Mouse (Mus musculus): ENCODE data around the gene Sp110. TPM values are rescaled to one million over a fixed set of nuclear protein-coding genes. Genes with fewer than 3 reads are reported as not detected.
"Not testable (repeated sequence)": the region's sequence is repeated elsewhere in the genome, so short reads cannot be mapped to it uniquely, and the experiment has no call there.

Gene Sp110
- 0.37 and 0.90 TPM in 2 replicates for polyA plus RNA-seq (2014; fragmentation: Nextera tagmentation; extraction: Ambion mirVana)

- not testable (repeated sequence) for H3K4me2 ChIP-seq (ENCODE audit: low read depth, low read length); H3K27me3 ChIP-seq (ENCODE audit: control insufficient read depth, insufficient read depth, low read length); ATAC-seq (ENCODE audit: low read depth); H3K27ac ChIP-seq (ENCODE audit: low read depth, low read length); H3K9ac ChIP-seq (replicated peaks; ENCODE audit: low read depth, low read length); H3K4me1 ChIP-seq (ENCODE audit: control insufficient read depth, insufficient read depth, low read length); H3K9me3 ChIP-seq (ENCODE audit: control insufficient read depth, low read length); H3K36me3 ChIP-seq (ENCODE audit: control insufficient read depth, insufficient read depth, low read length); H3K4me3 ChIP-seq (ENCODE audit: low read depth, low read length)
- 76% methylated on average over 16 of the region's 17 CpGs for WGBS
These were observed at the start of gene Sp110 for GRCm38 (mm10) chr1:85598271-85599012. Gene Sp110, minus strand, starts transcription at chr1:85598817.

GRCm38 (mm10) chr1:85638144-85638543 is 39.5 kb upstream of the Sp110 start:
- not testable (repeated sequence) for H3K27me3 ChIP-seq (ENCODE audit: control insufficient read depth, insufficient read depth, low read length); H3K4me3 ChIP-seq (ENCODE audit: low read depth, low read length); H3K9ac ChIP-seq (replicated peaks; ENCODE audit: low read depth, low read length); H3K4me1 ChIP-seq (ENCODE audit: control insufficient read depth, insufficient read depth, low read length); H3K27ac ChIP-seq (ENCODE audit: low read depth, low read length); H3K4me2 ChIP-seq (ENCODE audit: low read depth, low read length); H3K36me3 ChIP-seq (ENCODE audit: control insufficient read depth, insufficient read depth, low read length); H3K9me3 ChIP-seq (ENCODE audit: control insufficient read depth, low read length); ATAC-seq (ENCODE audit: low read depth)
- 84% methylated on average over 4 of the region's 4 CpGs for WGBS

- not testable (repeated sequence) for H3K4me1 ChIP-seq (ENCODE audit: control insufficient read depth, insufficient read depth, low read length); H3K27me3 ChIP-seq (ENCODE audit: control insufficient read depth, insufficient read depth, low read length); H3K4me2 ChIP-seq (ENCODE audit: low read depth, low read length); H3K9ac ChIP-seq (replicated peaks; ENCODE audit: low read depth, low read length); H3K4me3 ChIP-seq (ENCODE audit: low read depth, low read length); H3K36me3 ChIP-seq (ENCODE audit: control insufficient read depth, insufficient read depth, low read length); H3K27ac ChIP-seq (ENCODE audit: low read depth, low read length); H3K9me3 ChIP-seq (ENCODE audit: control insufficient read depth, low read length); ATAC-seq (ENCODE audit: low read depth)
- 64% methylated on average over 3 of the region's 3 CpGs for WGBS
These were observed 38.3 kb upstream of the Sp110 start for GRCm38 (mm10) chr1:85636936-85637335.

DNA sequence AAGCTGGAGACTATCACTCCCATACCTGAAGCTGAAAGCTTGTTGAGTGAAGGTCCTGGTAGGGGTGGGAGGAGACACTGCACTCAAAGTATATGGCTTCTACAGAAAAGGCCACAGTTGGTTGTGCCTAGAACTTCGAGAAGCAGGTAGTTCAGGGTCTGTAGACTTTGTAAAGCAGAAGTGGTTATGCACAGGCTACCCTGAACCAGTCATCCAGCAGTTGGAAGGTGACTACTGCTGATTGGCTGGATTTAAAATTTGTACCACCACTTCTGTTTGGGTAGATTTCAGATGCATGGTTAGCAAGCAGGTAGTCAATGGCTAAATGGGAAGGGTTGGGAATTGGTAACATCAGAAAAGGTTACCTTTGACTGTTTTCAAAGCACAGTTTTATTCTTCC is 20.1 kb upstream of the Sp110 start:
- not testable (repeated sequence) for H3K4me2 ChIP-seq (ENCODE audit: low read depth, low read length); ATAC-seq (ENCODE audit: low read depth); H3K36me3 ChIP-seq (ENCODE audit: control insufficient read depth, insufficient read depth, low read length); H3K9me3 ChIP-seq (ENCODE audit: control insufficient read depth, low read length); H3K9ac ChIP-seq (replicated peaks; ENCODE audit: low read depth, low read length); H3K4me1 ChIP-seq (ENCODE audit: control insufficient read depth, insufficient read depth, low read length); H3K4me3 ChIP-seq (ENCODE audit: low read depth, low read length); H3K27me3 ChIP-seq (ENCODE audit: control insufficient read depth, insufficient read depth, low read length); H3K27ac ChIP-seq (ENCODE audit: low read depth, low read length)
- WGBS: 47% methylated on average over 1 of the region's 1 CpGs

DNA sequence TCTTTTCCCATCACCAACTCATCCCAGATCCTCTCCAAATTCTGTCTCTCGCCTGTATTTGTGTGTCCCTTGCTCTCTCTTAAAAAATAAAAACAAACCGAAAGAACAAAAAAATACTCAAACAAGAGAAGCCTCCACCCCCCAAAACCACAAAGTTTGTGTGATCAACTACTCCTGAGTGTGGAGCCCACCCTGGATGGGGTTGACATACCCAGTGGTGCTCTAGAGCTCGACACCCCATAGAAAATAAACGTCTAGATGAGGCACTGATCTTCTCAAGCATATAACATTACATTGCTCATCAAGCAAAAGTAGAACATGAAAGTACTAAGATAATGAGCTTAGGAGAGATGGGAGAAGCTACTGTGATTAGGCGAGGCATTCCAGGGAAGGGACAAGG is 18.5 kb upstream of the Sp110 start:
- H3K9ac ChIP-seq (replicated peaks; ENCODE audit: low read depth, low read length); H3K27ac ChIP-seq (ENCODE audit: low read depth, low read length); ATAC-seq (ENCODE audit: low read depth); H3K36me3 ChIP-seq (ENCODE audit: control insufficient read depth, insufficient read depth, low read length); H3K4me2 ChIP-seq (ENCODE audit: low read depth, low read length); H3K4me1 ChIP-seq (ENCODE audit: control insufficient read depth, insufficient read depth, low read length); H3K9me3 ChIP-seq (ENCODE audit: control insufficient read depth, low read length); H3K27me3 ChIP-seq (ENCODE audit: control insufficient read depth, insufficient read depth, low read length); H3K4me3 ChIP-seq (ENCODE audit: low read depth, low read length): not testable (repeated sequence)
- WGBS: 66% methylated on average over 4 of the region's 5 CpGs

DNA sequence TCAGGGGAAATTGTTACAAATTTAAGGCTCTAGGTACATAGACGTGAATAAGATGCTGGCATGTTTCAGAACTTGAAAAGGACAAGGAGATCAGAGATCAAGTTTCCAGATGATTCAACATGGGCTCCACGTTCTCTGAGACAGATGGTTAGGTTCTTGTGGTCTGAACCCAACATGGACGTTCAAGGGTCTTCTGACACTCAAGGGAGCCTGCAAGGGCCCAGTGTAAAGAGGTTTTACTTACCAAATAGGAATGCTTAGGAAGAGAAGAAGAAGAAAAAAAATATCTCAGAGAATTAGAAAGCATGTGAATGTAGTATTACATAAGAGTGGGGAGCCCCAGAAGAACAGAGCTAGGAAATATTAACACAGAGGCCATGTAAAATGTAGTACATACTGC is 17.2 kb upstream of the Sp110 start:
- not testable (repeated sequence) for H3K4me2 ChIP-seq (ENCODE audit: low read depth, low read length); H3K27ac ChIP-seq (ENCODE audit: low read depth, low read length); H3K36me3 ChIP-seq (ENCODE audit: control insufficient read depth, insufficient read depth, low read length); H3K27me3 ChIP-seq (ENCODE audit: control insufficient read depth, insufficient read depth, low read length); H3K4me3 ChIP-seq (ENCODE audit: low read depth, low read length); H3K9me3 ChIP-seq (ENCODE audit: control insufficient read depth, low read length); H3K4me1 ChIP-seq (ENCODE audit: control insufficient read depth, insufficient read depth, low read length); ATAC-seq (ENCODE audit: low read depth); H3K9ac ChIP-seq (replicated peaks; ENCODE audit: low read depth, low read length)
- WGBS: 74% methylated on average over 3 of the region's 3 CpGs

GRCm38 (mm10) chr1:85615096-85615495 is 16.5 kb upstream of the Sp110 start:
- H3K4me3 ChIP-seq (ENCODE audit: low read depth, low read length); ATAC-seq (ENCODE audit: low read depth); H3K36me3 ChIP-seq (ENCODE audit: control insufficient read depth, insufficient read depth, low read length); H3K27me3 ChIP-seq (ENCODE audit: control insufficient read depth, insufficient read depth, low read length); H3K4me2 ChIP-seq (ENCODE audit: low read depth, low read length); H3K9me3 ChIP-seq (ENCODE audit: control insufficient read depth, low read length); H3K9ac ChIP-seq (replicated peaks; ENCODE audit: low read depth, low read length); H3K27ac ChIP-seq (ENCODE audit: low read depth, low read length); H3K4me1 ChIP-seq (ENCODE audit: control insufficient read depth, insufficient read depth, low read length): not testable (repeated sequence)
- 96% methylated on average over 3 of the region's 3 CpGs for WGBS

GRCm38 (mm10) chr1:85610581-85610980 is 12.0 kb upstream of the Sp110 start:
- H3K9ac ChIP-seq (replicated peaks; ENCODE audit: low read depth, low read length); H3K36me3 ChIP-seq (ENCODE audit: control insufficient read depth, insufficient read depth, low read length); H3K4me1 ChIP-seq (ENCODE audit: control insufficient read depth, insufficient read depth, low read length); H3K4me3 ChIP-seq (ENCODE audit: low read depth, low read length); ATAC-seq (ENCODE audit: low read depth); H3K4me2 ChIP-seq (ENCODE audit: low read depth, low read length); H3K27me3 ChIP-seq (ENCODE audit: control insufficient read depth, insufficient read depth, low read length); H3K27ac ChIP-seq (ENCODE audit: low read depth, low read length); H3K9me3 ChIP-seq (ENCODE audit: control insufficient read depth, low read length): not testable (repeated sequence)
- WGBS: no CpG with 5 or more reads among the region's 4 CpGs

GRCm38 (mm10) chr1:85608361-85608760 is 9.7 kb upstream of the Sp110 start:
- not testable (repeated sequence) for H3K27me3 ChIP-seq (ENCODE audit: control insufficient read depth, insufficient read depth, low read length); H3K36me3 ChIP-seq (ENCODE audit: control insufficient read depth, insufficient read depth, low read length); H3K4me3 ChIP-seq (ENCODE audit: low read depth, low read length); H3K9ac ChIP-seq (replicated peaks; ENCODE audit: low read depth, low read length); H3K4me1 ChIP-seq (ENCODE audit: control insufficient read depth, insufficient read depth, low read length); H3K9me3 ChIP-seq (ENCODE audit: control insufficient read depth, low read length); H3K27ac ChIP-seq (ENCODE audit: low read depth, low read length); H3K4me2 ChIP-seq (ENCODE audit: low read depth, low read length); ATAC-seq (ENCODE audit: low read depth)
- 84% methylated on average over 3 of the region's 4 CpGs for WGBS
